Mouse (Mus musculus) cerebellum, adult 2 months (tissue): ENCODE results near the gene Kcnip3.

ENCODE experiments used
- CTCF ChIP-seq: fragments of 200-500 bp; IDR thresholded peaks from 2 replicates; pipeline ENCODE4 v1.5.1; 2011; ENCODE audit warnings: low read depth, mild to moderate bottlenecking, control low read depth, low read length, moderate library complexity, borderline replicate concordance; ENCODE audit not compliant: insufficient read depth
- POLR2A ChIP-seq: fragments of 200-500 bp; IDR thresholded peaks from 2 replicates; pipeline ENCODE4 v1.6.1; 2011; ENCODE audit warnings: low read length, control low read depth, borderline replicate concordance; ENCODE audit not compliant: insufficient read depth

- no peak for TF ChIP-seq CTCF
- TF ChIP-seq POLR2A: no peak
Measured at GRCm38 (mm10) chr2:127411126-127411525, 110.8 kb downstream of the Kcnip3 start.
